Mouse (Mus musculus) ES-Bruce4 (cell line): ENCODE measurements around the gene Canx. TPM values are rescaled to one million over a fixed set of nuclear protein-coding genes. Genes with fewer than 3 reads are reported as not detected.

Experiments
- H3K27ac ChIP-seq: 2 replicates; pipeline ENCODE4 v1.5.1; 2012; ENCODE audit warnings: low read length, inconsistent platforms; ENCODE audit not compliant: insufficient read depth
- H3K27me3 ChIP-seq: 2 replicates; pipeline ENCODE4 v1.6.1; 2012; ENCODE audit warnings: mild to moderate bottlenecking, low read length, inconsistent platforms; ENCODE audit not compliant: control insufficient read depth, poor library complexity, insufficient read depth, severe bottlenecking
- H3K36me3 ChIP-seq: 2 replicates; pipeline ENCODE4 v1.6.1; 2012; ENCODE audit warnings: inconsistent platforms, mild to moderate bottlenecking, low read length, moderate library complexity; ENCODE audit not compliant: control insufficient read depth, poor library complexity, insufficient read depth, severe bottlenecking
- H3K4me1 ChIP-seq: one replicate; pipeline ENCODE4 v1.8.1; 2011; ENCODE audit warnings: low read length; ENCODE audit not compliant: control insufficient read depth, insufficient read depth
- H3K4me3 ChIP-seq: 2 replicates; pipeline ENCODE4 v1.5.1; 2011; ENCODE audit warnings: low read depth, mild to moderate bottlenecking, low read length
- H3K9ac ChIP-seq: 2 replicates; pipeline ENCODE4 v1.6.1; 2012; ENCODE audit warnings: low read depth, mild to moderate bottlenecking, inconsistent platforms; ENCODE audit not compliant: poor library complexity, severe bottlenecking
- H3K9me3 ChIP-seq: replicated peaks from 2 replicates; pipeline ENCODE4 v1.6.1; 2012; ENCODE audit warnings: mild to moderate bottlenecking, low read length, inconsistent platforms; ENCODE audit not compliant: control insufficient read depth, poor library complexity, insufficient read depth, severe bottlenecking
- CTCF ChIP-seq: IDR thresholded peaks from one replicate; pipeline ENCODE4 v1.8.1; 2011; ENCODE audit warnings: low read depth, low read length
- EP300 ChIP-seq: IDR thresholded peaks from 2 replicates; pipeline ENCODE4 v1.6.1; 2011; ENCODE audit warnings: low read depth, low read length; ENCODE audit not compliant: insufficient read depth
- POLR2A ChIP-seq: IDR thresholded peaks from one replicate; pipeline ENCODE4 v1.8.1; 2011; ENCODE audit warnings: low read length; ENCODE audit not compliant: insufficient read depth
- polyA plus RNA-seq: library from polyadenylated mRNA; stranded (reverse); fragments of >200 nt; gene quantifications from 2 replicates; pipeline ENCODE4 v1.2.4, GENCODE M21; 2011; ENCODE audit warnings: low read depth; ENCODE audit not compliant: missing spikeins, insufficient read depth, insufficient read length

Gene Canx
- polyA plus RNA-seq, 1 experiment = 681 TPM

DNA sequence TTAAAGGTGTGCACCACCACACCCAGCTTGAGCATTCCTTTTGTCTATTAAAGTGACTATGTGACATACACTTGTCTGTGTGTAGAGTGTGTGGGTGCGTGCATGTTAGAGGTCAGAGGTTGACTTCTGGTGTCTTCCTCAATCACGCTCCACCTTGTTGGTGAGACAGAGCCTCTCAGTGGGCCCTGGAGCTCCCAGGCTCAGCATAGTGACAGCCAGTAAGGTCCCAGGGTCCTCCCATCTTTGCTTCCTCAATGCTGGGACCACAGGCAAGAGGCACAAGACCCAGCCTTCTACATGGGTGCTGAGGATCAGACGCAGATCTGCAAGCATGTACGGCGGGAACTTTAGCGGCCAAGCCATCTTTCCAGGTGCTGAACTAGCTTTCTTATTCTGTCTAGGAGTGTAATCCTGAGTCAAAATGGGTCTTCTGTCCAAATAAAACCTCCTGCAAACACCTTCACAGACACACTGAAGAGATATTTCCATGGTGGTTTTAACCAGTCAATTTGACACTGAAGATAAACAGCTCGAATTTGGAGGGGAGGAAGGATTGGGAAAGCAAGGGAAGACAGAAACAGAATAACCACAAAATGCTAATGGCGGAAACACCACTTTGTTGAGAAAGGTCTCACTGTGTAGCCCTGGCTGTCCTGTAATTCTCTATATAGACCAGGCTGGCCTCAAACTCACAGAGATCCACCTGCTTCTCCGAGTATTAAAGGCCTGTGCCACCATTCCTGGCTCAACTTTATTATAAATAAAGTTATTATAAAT, 21.0 kb upstream of the Canx start:
- H3K27ac ChIP-seq = no peak overlapping the region
- H3K9ac ChIP-seq = no peak overlapping the region
- H3K4me3 ChIP-seq = no peak overlapping the region
- no peaks in the 10 kb centered on the region; the same call in 1 of the 2 replicates for H3K27me3 ChIP-seq
- no peaks in the 10 kb centered on the region for H3K4me1 ChIP-seq
- H3K36me3 ChIP-seq = no peaks in the 10 kb centered on the region
- no peaks in the 10 kb centered on the region for H3K9me3 ChIP-seq
- no peak for TF ChIP-seq POLR2A
- no peak for TF ChIP-seq EP300
- no peak for TF ChIP-seq CTCF

GRCm38 (mm10) chr11:50345486-50345885, 20.0 kb upstream of the Canx start:
- Histone ChIP-seq H3K9me3 (no peaks in the 10 kb centered on the region), H3K9ac (no peak overlapping the region), H3K27ac (no peak overlapping the region), H3K4me3 (no peak overlapping the region), H3K4me1 (peaks cover 1% of the 10 kb centered on the region), H3K36me3 (no peaks in the 10 kb centered on the region), H3K27me3 (no peaks in the 10 kb centered on the region; the same call in 1 of the 2 replicates)
- TF ChIP-seq EP300 (no peak), CTCF (no peak), POLR2A (no peak)

DNA sequence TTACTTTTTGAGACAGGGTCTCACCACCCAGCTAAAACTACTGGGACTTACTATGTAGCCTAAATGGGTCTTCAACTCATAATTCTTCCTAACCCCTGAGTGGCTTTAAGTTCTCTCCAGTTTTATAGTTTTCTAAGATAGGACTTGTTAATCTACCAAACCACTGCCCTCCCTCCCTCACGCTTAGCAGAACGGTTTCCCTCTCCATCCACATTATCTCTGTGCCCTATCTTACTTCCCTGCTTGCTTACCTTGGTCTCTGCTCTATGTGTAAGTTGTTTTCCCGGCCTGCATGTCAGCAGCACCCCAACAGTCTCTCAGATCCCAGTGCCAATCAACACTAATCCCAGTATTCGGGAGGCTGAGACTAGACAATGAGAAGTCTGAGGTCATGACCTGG, 11.4 kb upstream of the Canx start:
- TF ChIP-seq EP300 (no peak), POLR2A (no peak), CTCF (no peak)

GRCm38 (mm10) chr11:50336126-50336525, 10.7 kb upstream of the Canx start:
- no peaks in the 10 kb centered on the region for H3K9me3 ChIP-seq
- no peak for TF ChIP-seq EP300
- H3K4me3 ChIP-seq = no peak overlapping the region
- H3K9ac ChIP-seq = no peak overlapping the region
- no peak overlapping the region for H3K27ac ChIP-seq
- H3K27me3 ChIP-seq = no peaks in the 10 kb centered on the region
- H3K36me3 ChIP-seq = no peaks in the 10 kb centered on the region
- H3K4me1 ChIP-seq = peaks cover 1% of the 10 kb centered on the region

More for the DNA sequence above, 11.4 kb upstream of the Canx start:
- Histone ChIP-seq H3K27ac (no peak overlapping the region), H3K27me3 (no peaks in the 10 kb centered on the region), H3K4me1 (peaks cover 1% of the 10 kb centered on the region), H3K36me3 (no peaks in the 10 kb centered on the region), H3K9ac (no peak overlapping the region), H3K4me3 (no peak overlapping the region), H3K9me3 (no peaks in the 10 kb centered on the region)

DNA sequence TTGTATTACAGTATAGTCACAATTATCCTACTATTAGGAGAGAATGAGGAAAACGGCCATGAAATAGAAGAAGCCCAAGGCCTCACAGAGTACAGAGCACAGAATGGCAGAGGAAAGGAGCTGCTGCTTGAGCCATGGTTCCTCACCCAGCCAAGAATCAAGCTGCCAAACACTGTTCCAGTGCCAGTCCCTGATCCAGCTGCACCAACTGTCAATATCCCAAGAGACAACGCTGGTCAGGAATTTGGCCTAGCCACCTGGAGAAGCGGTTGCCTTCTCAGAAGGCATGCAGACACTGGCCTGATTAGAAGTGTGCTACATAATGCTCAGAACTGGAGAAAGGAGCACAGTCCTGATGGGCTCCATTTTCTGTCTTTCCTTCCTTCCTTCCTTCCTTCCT, 7.7 kb upstream of the Canx start:
- no peak overlapping the region for H3K27ac ChIP-seq
- no peaks in the 10 kb centered on the region for H3K36me3 ChIP-seq
- no peaks in the 10 kb centered on the region for H3K4me1 ChIP-seq
- no peak overlapping the region for H3K4me3 ChIP-seq
- H3K9ac ChIP-seq = no peak overlapping the region
- TF ChIP-seq EP300 = no peak
- no peak for TF ChIP-seq POLR2A
- no peak for TF ChIP-seq CTCF
- H3K9me3 ChIP-seq = no peaks in the 10 kb centered on the region
- H3K27me3 ChIP-seq = no peaks in the 10 kb centered on the region

GRCm38 (mm10) chr11:50329378-50329777, 3.9 kb upstream of the Canx start:
- Histone ChIP-seq H3K4me3 (no peak overlapping the region), H3K9me3 (no peaks in the 10 kb centered on the region), H3K9ac (no peak overlapping the region), H3K4me1 (no peaks in the 10 kb centered on the region), H3K27ac (no peak overlapping the region), H3K36me3 (0 out of 2 replicates have a peak, but pooled peaks cover 5% of the 10 kb centered on the region), H3K27me3 (no peaks in the 10 kb centered on the region)
- TF ChIP-seq POLR2A (no peak), EP300 (no peak), CTCF (no peak)
